Mouse (Mus musculus): Measurements from ENCODE around the gene Epb41. TPM values are rescaled to one million over a fixed set of nuclear protein-coding genes. Genes with fewer than 3 reads are reported as not detected.

The Epb41 gene
- polyA plus RNA-seq, 1 experiment from 2014 or later, result 91.9 TPM

Other genes starting within 250 kb of the Epb41 start
- 0.08 to 0.11 TPM (median 0.10 TPM) in 3 replicates for gene Ptpru, start 237.0 kb downstream of the Epb41 start, polyA plus RNA-seq (2018)
- gene Mecr, start 231.9 kb downstream of the Epb41 start, polyA plus RNA-seq (2018), result 15.9 to 28.8 TPM (median 17.5 TPM) in 3 replicates
- 30.6 to 39.6 TPM (median 32.8 TPM) in 3 replicates for gene Srsf4, start 201.7 kb downstream of the Epb41 start, polyA plus RNA-seq (2018)
- not detected in 3 replicates for gene Tmem200b, start 153.6 kb downstream of the Epb41 start, polyA plus RNA-seq (2018)
- 0.10 to 0.15 TPM (median 0.14 TPM) in 3 replicates for gene Gm10300, start 624 bp downstream of the Epb41 start, polyA plus RNA-seq (2018)
- gene Oprd1, start 69.2 kb upstream of the Epb41 start, polyA plus RNA-seq (2018), result 0.06 TPM in 1 of 3 replicates, not detected in the others
- 22.2 to 36.0 TPM (median 24.4 TPM) in 3 replicates for gene Ythdf2, start 137.0 kb upstream of the Epb41 start, polyA plus RNA-seq (2018)
- 7.8 to 8.4 TPM (median 8.3 TPM) in 3 replicates for gene Gmeb1, start 186.3 kb upstream of the Epb41 start, polyA plus RNA-seq (2018)
- gene Taf12, start 199.1 kb upstream of the Epb41 start, polyA plus RNA-seq (2018), result 14.6 to 29.9 TPM (median 25.8 TPM) in 3 replicates
- 0.52 to 0.69 TPM (median 0.60 TPM) in 3 replicates for gene Rab42, start 228.1 kb upstream of the Epb41 start, polyA plus RNA-seq (2018)